Mouse (Mus musculus): Measurements from ENCODE around the gene Zp3. TPM values are rescaled to one million over a fixed set of nuclear protein-coding genes. Genes with fewer than 3 reads are reported as not detected.

The Zp3 gene
- polyA plus RNA-seq, 1 experiment: 0.08 TPM

DNA sequence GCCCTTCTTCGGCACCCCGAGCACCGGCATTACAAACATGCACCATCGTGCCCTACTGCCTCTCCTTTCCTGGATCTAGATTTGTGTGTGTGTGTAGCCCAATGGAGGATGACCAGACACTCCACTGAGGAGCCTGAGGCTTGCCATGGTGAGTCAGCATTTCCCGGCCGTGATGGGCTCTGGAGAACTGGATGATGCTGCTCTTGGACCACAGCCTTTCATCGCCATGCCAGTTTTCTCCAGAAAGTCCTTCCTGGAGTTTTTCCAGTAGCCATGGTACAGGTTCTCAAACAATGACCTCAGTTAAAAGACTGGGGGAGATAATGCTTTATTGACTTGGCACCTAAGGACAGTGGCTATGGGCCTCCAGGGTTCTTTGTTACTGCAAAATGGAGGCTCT, 20.0 kb upstream of the Zp3 start:
- DNase-seq: no peak
- TF ChIP-seq POLR2A (IDR thresholded peaks at IDR 0.05; ENCODE audit: borderline replicate concordance, extremely low read depth, low read depth, low read length) (no peak), CTCF (IDR thresholded peaks at IDR 0.05; ENCODE audit: insufficient read depth, low read length) (no peak)
- Histone ChIP-seq H3K4me1 (ENCODE audit: control insufficient read depth, insufficient read depth, low read length) (peaks cover 2% of the 10 kb centered on the region; the same call in 1 of the 2 replicates), H3K4me3 (replicated peaks; ENCODE audit: extremely low read depth, low read depth, low read length) (no peak overlapping the region)
- WGBS: 84% methylated on average over 7 of the region's 7 CpGs

DNA sequence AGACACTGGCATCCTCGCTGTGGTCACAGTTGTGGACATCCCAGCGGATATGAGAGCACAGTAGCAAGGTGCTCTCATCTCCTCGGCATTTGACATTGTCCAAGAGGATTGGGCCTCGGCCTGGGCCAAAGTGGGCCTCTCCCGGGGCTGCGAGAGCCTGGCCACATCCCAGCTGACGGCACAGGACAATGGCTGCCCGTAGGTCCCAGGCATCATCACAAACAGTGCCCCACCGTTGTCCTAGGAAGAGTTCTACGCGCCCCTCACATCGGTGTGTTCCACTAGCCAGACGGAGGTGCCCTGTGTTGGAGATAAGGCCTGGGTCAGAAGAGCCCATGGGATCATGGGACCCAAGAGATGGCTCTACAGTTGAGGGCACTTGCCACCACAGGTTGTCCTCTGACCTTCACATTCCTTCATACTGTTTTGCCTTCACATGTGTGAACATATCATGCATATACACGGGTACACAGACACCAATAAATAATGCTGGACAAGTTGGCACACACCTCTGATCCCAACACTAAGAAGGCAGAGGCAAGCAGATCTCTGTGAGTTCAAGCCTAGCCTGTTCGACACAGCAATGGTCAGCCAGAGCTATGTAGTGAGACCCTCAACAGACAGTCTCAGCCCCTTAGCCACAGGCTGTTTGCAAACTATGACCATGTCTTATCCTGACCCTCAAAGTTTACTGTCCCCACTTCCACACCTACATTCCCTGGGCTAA, 18.8 kb upstream of the Zp3 start:
- 93% methylated on average over 15 of the region's 15 CpGs for WGBS
- TF ChIP-seq POLR2A (IDR thresholded peaks at IDR 0.05; ENCODE audit: borderline replicate concordance, extremely low read depth, low read depth, low read length): no peak
- TF ChIP-seq CTCF (IDR thresholded peaks at IDR 0.05; ENCODE audit: insufficient read depth, low read length): no peak
- H3K4me3 ChIP-seq (replicated peaks; ENCODE audit: extremely low read depth, low read depth, low read length): no peak overlapping the region
- DNase-seq: no peak
- peaks cover 2% of the 10 kb centered on the region; the same call in 1 of the 2 replicates for H3K4me1 ChIP-seq (ENCODE audit: control insufficient read depth, insufficient read depth, low read length)

DNA sequence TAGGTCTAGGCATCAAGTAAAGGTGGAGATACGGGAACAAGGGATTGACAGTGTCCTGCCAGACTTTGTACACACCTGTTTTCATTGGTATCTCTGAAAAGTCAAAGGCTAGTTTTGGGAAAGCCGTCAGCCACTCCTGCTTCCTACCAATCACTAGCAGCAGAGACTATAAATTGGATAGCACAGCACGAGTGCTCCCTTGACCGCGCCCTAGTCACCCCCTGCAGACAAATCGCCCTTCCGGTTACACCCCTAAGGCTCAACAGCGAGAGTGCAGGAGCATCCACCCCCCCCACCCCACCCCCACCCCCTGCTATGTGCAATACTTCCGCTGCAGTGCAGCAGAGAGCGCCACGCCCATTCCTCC, 17.8 kb upstream of the Zp3 start:
- under 1% methylated on average over 11 of the region's 11 CpGs for WGBS
- no peak for DNase-seq

DNA sequence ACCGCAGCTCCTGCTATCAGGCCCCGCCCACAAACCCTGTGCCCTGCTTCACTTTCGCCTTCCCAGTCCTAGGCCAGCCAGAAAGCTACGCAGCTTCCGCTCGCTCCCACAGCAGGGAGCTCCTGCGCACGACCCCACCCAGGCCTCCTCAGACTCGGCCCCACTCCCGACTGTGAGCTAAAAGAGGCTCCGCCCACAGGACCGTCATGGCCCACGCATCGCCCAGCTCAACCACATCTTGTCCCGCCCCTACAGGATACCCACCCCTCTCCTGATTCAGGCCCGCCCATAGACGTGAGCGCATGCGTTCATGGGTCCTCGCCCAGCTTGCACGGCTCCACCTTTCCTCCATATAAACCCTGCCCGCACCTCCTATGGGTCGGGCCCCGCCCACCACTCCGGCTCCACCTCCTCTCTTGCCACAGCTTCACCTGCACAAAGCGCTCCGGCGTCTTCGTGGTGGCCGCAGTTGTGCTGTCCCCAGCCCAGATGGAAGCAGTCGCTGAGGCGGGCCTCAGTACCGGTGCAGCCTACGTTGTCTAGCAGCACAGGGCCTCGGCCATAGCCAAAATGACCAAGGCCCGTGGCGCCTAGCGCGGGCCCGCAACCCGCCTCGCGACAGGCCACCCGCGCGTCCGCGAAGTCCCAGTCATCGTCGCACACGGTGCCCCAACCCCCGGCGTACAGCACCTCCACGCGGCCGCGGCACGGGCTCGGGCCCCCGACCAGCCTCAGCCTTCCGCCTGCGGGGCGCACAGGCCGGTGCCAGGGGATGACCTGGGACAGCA, 17.2 kb upstream of the Zp3 start:
- TF ChIP-seq CTCF (IDR thresholded peaks at IDR 0.05; ENCODE audit: insufficient read depth, low read length) (no peak), POLR2A (IDR thresholded peaks at IDR 0.05; ENCODE audit: borderline replicate concordance, extremely low read depth, low read depth, low read length) (peak; percentile 96; the same call in 1 of the 2 replicates)
- Histone ChIP-seq H3K4me1 (ENCODE audit: control insufficient read depth, insufficient read depth, low read length) (peaks cover 2% of the 10 kb centered on the region; the same call in 1 of the 2 replicates), H3K4me3 (replicated peaks; ENCODE audit: extremely low read depth, low read depth, low read length) (peak overlapping the region; percentile 72)
- under 1% methylated on average over 63 of the region's 64 CpGs for WGBS
- DNase-seq: peak; percentile 95

More for the DNA sequence above, 17.8 kb upstream of the Zp3 start:
- no peak for TF ChIP-seq CTCF (IDR thresholded peaks at IDR 0.05; ENCODE audit: insufficient read depth, low read length)
- TF ChIP-seq POLR2A (IDR thresholded peaks at IDR 0.05; ENCODE audit: borderline replicate concordance, extremely low read depth, low read depth, low read length): peak; percentile 69; the same call in 1 of the 2 replicates
- peaks cover 2% of the 10 kb centered on the region; the same call in 1 of the 2 replicates for H3K4me1 ChIP-seq (ENCODE audit: control insufficient read depth, insufficient read depth, low read length)
- peak overlapping the region; percentile 46 for H3K4me3 ChIP-seq (replicated peaks; ENCODE audit: extremely low read depth, low read depth, low read length)

DNA sequence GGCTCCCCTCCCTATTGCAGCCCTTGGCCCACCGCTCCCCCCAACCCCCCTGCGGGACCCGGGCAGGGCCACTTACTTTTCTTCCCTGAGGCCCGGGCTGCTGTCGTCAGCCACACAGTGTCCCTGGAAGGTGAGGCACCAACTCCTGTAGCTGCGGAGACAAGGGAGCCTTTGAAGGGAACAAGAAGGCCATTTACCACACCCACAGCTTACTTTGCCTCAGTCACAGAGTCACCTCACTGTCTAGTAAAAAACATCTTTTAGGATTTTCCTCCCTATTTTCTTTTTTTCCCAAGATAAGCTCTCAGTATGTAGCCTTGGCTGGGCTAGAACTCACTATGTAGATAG, 16.6 kb upstream of the Zp3 start:
- Histone ChIP-seq H3K4me1 (ENCODE audit: control insufficient read depth, insufficient read depth, low read length) (peaks cover 2% of the 10 kb centered on the region; the same call in 1 of the 2 replicates), H3K4me3 (replicated peaks; ENCODE audit: extremely low read depth, low read depth, low read length) (peak overlapping the region; percentile 72)
- no peak for TF ChIP-seq POLR2A (IDR thresholded peaks at IDR 0.05; ENCODE audit: borderline replicate concordance, extremely low read depth, low read depth, low read length)
- TF ChIP-seq CTCF (IDR thresholded peaks at IDR 0.05; ENCODE audit: insufficient read depth, low read length): no peak
- no peak for DNase-seq
- 11% methylated on average over 6 of the region's 6 CpGs for WGBS

DNA sequence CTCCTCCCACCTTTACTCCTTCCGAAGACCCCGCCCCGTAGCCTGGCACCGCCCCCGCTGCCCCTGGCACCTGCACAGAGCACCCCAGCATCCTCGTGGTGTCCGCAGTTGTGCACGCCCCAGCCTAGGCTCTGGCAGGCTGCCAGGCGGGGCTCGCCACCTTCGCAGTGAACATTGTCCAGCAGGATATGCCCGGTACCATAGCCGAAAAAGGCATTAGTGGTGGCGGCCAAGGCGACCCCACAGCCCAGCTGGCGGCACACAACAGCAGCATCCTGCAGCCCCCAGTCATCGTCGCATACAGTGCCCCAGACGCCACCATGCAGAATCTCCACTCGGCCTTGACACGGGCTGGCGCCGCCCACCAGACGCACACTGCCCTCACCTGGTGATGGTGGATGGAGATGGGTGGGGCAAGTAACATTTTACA, 14.4 kb upstream of the Zp3 start:
- WGBS: 11% methylated on average over 24 of the region's 24 CpGs

DNA sequence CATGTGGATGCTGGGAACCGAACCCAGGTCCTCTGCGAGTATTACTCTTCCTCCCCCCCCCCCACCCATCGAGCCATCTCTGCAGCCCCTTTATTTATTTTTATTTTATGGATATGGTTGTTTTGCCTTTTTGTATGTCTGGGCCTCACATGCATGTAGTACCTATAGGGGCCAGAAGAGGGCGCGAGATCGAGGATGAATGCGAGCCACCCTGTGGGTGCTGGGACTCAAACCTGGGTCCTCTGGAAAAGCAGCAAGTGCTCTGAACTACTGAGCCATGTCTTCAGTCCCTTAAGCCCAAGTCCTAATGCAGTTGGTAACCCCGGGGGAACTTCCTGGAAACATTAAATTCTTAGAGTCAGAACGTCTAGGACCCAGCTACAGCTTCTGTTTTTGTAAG, 13.0 kb upstream of the Zp3 start:
- DNase-seq: no peak
- 58% methylated on average over 9 of the region's 9 CpGs for whole genome bisulfite sequencing
- no peak for TF ChIP-seq POLR2A (IDR thresholded peaks at IDR 0.05; ENCODE audit: borderline replicate concordance, extremely low read depth, low read depth, low read length)
- TF ChIP-seq CTCF (IDR thresholded peaks at IDR 0.05; ENCODE audit: insufficient read depth, low read length): peak; percentile 41
- peaks cover 2% of the 10 kb centered on the region; the same call in 1 of the 2 replicates for H3K4me1 ChIP-seq (ENCODE audit: control insufficient read depth, insufficient read depth, low read length)
- H3K4me3 ChIP-seq (replicated peaks; ENCODE audit: extremely low read depth, low read depth, low read length): no peak overlapping the region

More for the DNA sequence above, 14.4 kb upstream of the Zp3 start:
- Histone ChIP-seq H3K4me1 (ENCODE audit: control insufficient read depth, insufficient read depth, low read length) (peaks cover 2% of the 10 kb centered on the region; the same call in 1 of the 2 replicates), H3K4me3 (replicated peaks; ENCODE audit: extremely low read depth, low read depth, low read length) (no peak overlapping the region)
- no peak for TF ChIP-seq POLR2A (IDR thresholded peaks at IDR 0.05; ENCODE audit: borderline replicate concordance, extremely low read depth, low read depth, low read length)
- no peak for TF ChIP-seq CTCF (IDR thresholded peaks at IDR 0.05; ENCODE audit: insufficient read depth, low read length)
- peak; percentile 48 for DNase-seq

DNA sequence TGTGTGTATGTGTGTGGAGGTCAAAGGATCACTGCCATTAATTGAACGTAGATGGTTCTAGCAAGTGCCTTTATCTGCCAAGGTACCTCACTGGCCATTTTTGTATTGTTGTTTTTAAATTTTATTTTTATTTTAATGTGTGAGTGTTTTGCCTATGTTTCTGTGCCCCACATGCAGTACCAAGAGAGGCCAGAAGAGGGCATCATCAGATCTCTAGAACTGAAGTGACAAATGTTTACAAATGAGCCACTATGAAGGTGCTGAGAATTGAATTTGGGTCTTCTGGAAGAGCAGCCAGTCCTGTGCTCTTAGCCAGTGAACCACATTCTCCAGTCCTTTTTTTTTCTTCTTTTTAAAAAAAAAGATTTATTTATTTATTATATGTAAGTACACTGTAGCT, 11.1 kb upstream of the Zp3 start:
- WGBS: 53% methylated on average over 1 of the region's 1 CpGs
- peak; percentile 50 for DNase-seq
- Histone ChIP-seq H3K4me1 (ENCODE audit: control insufficient read depth, insufficient read depth, low read length) (no peaks in the 10 kb centered on the region), H3K4me3 (replicated peaks; ENCODE audit: extremely low read depth, low read depth, low read length) (no peak overlapping the region)
- TF ChIP-seq CTCF (IDR thresholded peaks at IDR 0.05; ENCODE audit: insufficient read depth, low read length) (0 out of 2 replicates have a peak, but pooled peaks have one; percentile 5), POLR2A (IDR thresholded peaks at IDR 0.05; ENCODE audit: borderline replicate concordance, extremely low read depth, low read depth, low read length) (no peak)

DNA sequence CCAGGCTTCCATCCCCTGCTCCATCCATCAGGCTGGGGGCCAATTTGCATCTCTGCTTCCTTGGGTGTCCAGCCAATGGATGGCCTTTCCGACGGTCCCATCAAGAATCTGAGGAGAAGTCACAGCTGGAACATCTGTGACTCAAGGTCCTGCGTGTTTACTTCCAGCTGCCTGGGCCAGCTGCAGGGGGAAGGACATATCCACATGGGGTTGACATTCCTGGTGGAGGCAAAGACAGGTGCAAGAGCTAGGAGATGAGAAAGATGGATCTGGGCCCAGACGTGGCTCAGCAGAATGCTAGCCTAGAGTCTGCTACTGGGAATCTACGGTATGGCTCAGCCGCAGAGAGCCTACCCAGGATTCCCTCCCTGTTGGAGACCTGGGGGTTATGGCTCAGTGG, 9.7 kb upstream of the Zp3 start:
- 70% methylated on average over 6 of the region's 6 CpGs for WGBS
- no peak for DNase-seq
- Histone ChIP-seq H3K4me3 (replicated peaks; ENCODE audit: extremely low read depth, low read depth, low read length) (no peak overlapping the region), H3K4me1 (ENCODE audit: control insufficient read depth, insufficient read depth, low read length) (no peaks in the 10 kb centered on the region)
- TF ChIP-seq CTCF (IDR thresholded peaks at IDR 0.05; ENCODE audit: insufficient read depth, low read length) (no peak), POLR2A (IDR thresholded peaks at IDR 0.05; ENCODE audit: borderline replicate concordance, extremely low read depth, low read depth, low read length) (no peak)
